Mouse (Mus musculus) CH12.LX (cell line): Measurements from ENCODE around the gene Fuom. TPM values are rescaled to one million over a fixed set of nuclear protein-coding genes. Genes with fewer than 3 reads are reported as not detected.
A peak's percentile ranks its signal among the peaks of the same experiment; 100 is the strongest.

ENCODE experiments used
- DNase-seq: peaks from one replicate; pipeline ENCODE4 v3.0.0-alpha.2; 2013; ENCODE audit errors: extremely low read depth
- H3K27ac ChIP-seq: 2 replicates; pipeline ENCODE4 v1.5.1; 2012; ENCODE audit warnings: low read depth, mild to moderate bottlenecking, control low read depth, moderate library complexity; ENCODE audit not compliant: insufficient read depth
- H3K27me3 ChIP-seq: replicated peaks from 2 replicates; pipeline ENCODE3; 2012; ENCODE audit warnings: inconsistent platforms
- H3K36me3 ChIP-seq, 2 experiments: replicated peaks in 1 of 2; 2 replicates each; pipeline versions ENCODE3 to v1.6.1; 2012; ENCODE audit warnings: inconsistent platforms in 1 of 2, low read length in 1 of 2, mild to moderate bottlenecking in 1 of 2, mixed read lengths in 1 of 2, moderate library complexity in 1 of 2; ENCODE audit not compliant: control insufficient read depth in 1 of 2, insufficient read depth in 1 of 2
- H3K4me1 ChIP-seq, 2 experiments: 2 replicates each; pipeline ENCODE4 v1.6.1; 2012; ENCODE audit warnings: inconsistent platforms in 1 of 2, moderate library complexity in 1 of 2; ENCODE audit not compliant: insufficient read depth in 2 of 2, control insufficient read depth in 1 of 2
- H3K4me2 ChIP-seq: 2 replicates; pipeline ENCODE4 v1.6.1; 2012; ENCODE audit warnings: low read depth, mild to moderate bottlenecking, control low read depth; ENCODE audit not compliant: poor library complexity, insufficient read depth, severe bottlenecking
- H3K4me3 ChIP-seq, 3 experiments: fragments of 150-350 bp in 1 of 3; sonication (generic) in 1 of 3; replicated peaks in 1 of 3; 2 replicates each; pipeline versions ENCODE3 to v1.5.1; 2011 to 2012; ENCODE audit warnings: low read depth in 2 of 3, low read length in 2 of 3, mild to moderate bottlenecking in 2 of 3, moderate library complexity in 2 of 3, control low read depth in 1 of 3, improper control_type of control experiment in 1 of 3, inconsistent platforms in 1 of 3, mixed read lengths in 1 of 3; ENCODE audit not compliant: poor library complexity in 1 of 3
- H3K79me2 ChIP-seq: replicated peaks from 2 replicates; pipeline ENCODE4 v1.6.1; 2012; ENCODE audit warnings: mild to moderate bottlenecking, moderate library complexity; ENCODE audit not compliant: control insufficient read depth, poor library complexity, insufficient read depth, severe bottlenecking; ENCODE audit errors: extremely low read depth
- H3K9ac ChIP-seq: 2 replicates; pipeline ENCODE4 v1.6.1; 2012; ENCODE audit warnings: low read depth, mild to moderate bottlenecking, control low read depth, moderate library complexity; ENCODE audit not compliant: insufficient read depth
- H3K9me3 ChIP-seq: replicated peaks from 2 replicates; pipeline ENCODE3; 2012; ENCODE audit warnings: low read length, inconsistent platforms, mixed read lengths
- BHLHE40 ChIP-seq: IDR thresholded peaks from 2 replicates; pipeline ENCODE4 v1.6.1; 2011; ENCODE audit warnings: mild to moderate bottlenecking, low read depth, low read length, improper control_type of control experiment
- CHD2 ChIP-seq: IDR thresholded peaks from 2 replicates; pipeline ENCODE4 v1.6.1; 2011; ENCODE audit warnings: low read length, improper control_type of control experiment
- CTCF ChIP-seq, 2 experiments: IDR thresholded peaks in 1 of 2; conservative IDR thresholded peaks in 1 of 2; 2 replicates each; pipeline ENCODE4 v1.5.1; 2011 to 2012; ENCODE audit warnings: low read depth in 2 of 2, low read length in 2 of 2, improper control_type of control experiment in 1 of 2, inconsistent platforms in 1 of 2, mild to moderate bottlenecking in 1 of 2, moderate library complexity in 1 of 2
- ELF1 ChIP-seq: IDR thresholded peaks from 2 replicates; pipeline ENCODE4 v1.6.1; 2014; ENCODE audit warnings: low read depth, mild to moderate bottlenecking, inconsistent platforms, low read length, improper control_type of control experiment
- HCFC1 ChIP-seq: IDR thresholded peaks from 2 replicates; pipeline ENCODE4 v1.6.1; 2012; ENCODE audit warnings: low read depth, mild to moderate bottlenecking, inconsistent platforms, low read length, improper control_type of control experiment
- IRF4 ChIP-seq: IDR thresholded peaks from 2 replicates; pipeline ENCODE4 v1.6.1; 2014; ENCODE audit warnings: low read depth, mild to moderate bottlenecking, inconsistent platforms, low read length, improper control_type of control experiment
- JUN ChIP-seq: IDR thresholded peaks from 2 replicates; pipeline ENCODE4 v1.6.1; 2011; ENCODE audit warnings: low read depth, mild to moderate bottlenecking, low read length, improper control_type of control experiment, moderate library complexity; ENCODE audit not compliant: insufficient read depth
- MAFK ChIP-seq: IDR thresholded peaks from 2 replicates; pipeline ENCODE4 v1.6.1; 2011; ENCODE audit warnings: low read length, improper control_type of control experiment; ENCODE audit not compliant: insufficient replicate concordance
- MAX ChIP-seq: IDR thresholded peaks from 2 replicates; pipeline ENCODE4 v1.6.1; 2011; ENCODE audit warnings: low read length, improper control_type of control experiment
- MAZ ChIP-seq: IDR thresholded peaks from 2 replicates; pipeline ENCODE4 v1.6.1; 2012; ENCODE audit warnings: low read depth, mild to moderate bottlenecking, inconsistent platforms, low read length, improper control_type of control experiment, moderate library complexity
- MEF2A ChIP-seq: IDR thresholded peaks from 2 replicates; pipeline ENCODE4 v1.6.1; 2014; ENCODE audit warnings: low read depth, mild to moderate bottlenecking, inconsistent platforms, low read length, improper control_type of control experiment, borderline replicate concordance
- NELFE ChIP-seq: IDR thresholded peaks from 2 replicates; pipeline ENCODE4 v1.6.1; 2011; ENCODE audit warnings: low read depth, low read length, improper control_type of control experiment
- NRF1 ChIP-seq: IDR thresholded peaks from 2 replicates; pipeline ENCODE4 v1.6.1; 2014; ENCODE audit warnings: low read depth, mild to moderate bottlenecking, inconsistent platforms, low read length, improper control_type of control experiment, moderate library complexity
- POLR2A ChIP-seq: IDR thresholded peaks from 2 replicates; pipeline ENCODE4 v1.6.1; 2011; ENCODE audit warnings: low read depth, mild to moderate bottlenecking, improper control_type of control experiment, low read length
- POLR2AphosphoS2 ChIP-seq: IDR thresholded peaks from 2 replicates; pipeline ENCODE4 v1.6.1; 2011; ENCODE audit warnings: low read depth, low read length, improper control_type of control experiment
- SIN3A ChIP-seq: IDR thresholded peaks from 2 replicates; pipeline ENCODE4 v1.6.1; 2012; ENCODE audit warnings: low read length, improper control_type of control experiment, inconsistent platforms
- TBP ChIP-seq: conservative IDR thresholded peaks from 2 replicates; pipeline ENCODE4 v1.6.1; 2011; ENCODE audit warnings: low read depth, low read length, improper control_type of control experiment
- TCF12 ChIP-seq: IDR thresholded peaks from 2 replicates; pipeline ENCODE4 v1.6.1; 2014; ENCODE audit warnings: low read depth, mild to moderate bottlenecking, inconsistent platforms, low read length, improper control_type of control experiment
- USF2 ChIP-seq: conservative IDR thresholded peaks from 2 replicates; pipeline ENCODE4 v1.6.1; 2011; ENCODE audit warnings: low read depth, low read length, improper control_type of control experiment
- ZMIZ1 ChIP-seq: IDR thresholded peaks from 2 replicates; pipeline ENCODE4 v1.6.1; 2012; ENCODE audit warnings: low read depth, mild to moderate bottlenecking, inconsistent platforms, low read length, improper control_type of control experiment
- ZNF384 ChIP-seq: IDR thresholded peaks from 2 replicates; pipeline ENCODE4 v1.6.1; 2012; ENCODE audit warnings: low read depth, low read length, improper control_type of control experiment, inconsistent platforms
- dilution Hi-C: fragments of 300-500 bp; cut with MboI; formaldehyde crosslinking; loops from 2 replicates; pipeline ENCODE4 v1.14.3; 2020; ENCODE audit warnings: low sequenced_read_pairs; ENCODE audit not compliant: extremely low pct_unique_long_range_greater_than_20kb, extremely low pct_ligation_motif_present
- in situ Hi-C: fragments of 300-500 bp; cut with MboI; formaldehyde crosslinking; loops from 3 replicates; pipeline ENCODE4 v1.14.3; 2019; ENCODE audit warnings: low sequenced_read_pairs, low pct_ligation_motif_present, low pct_unique_long_range_greater_than_20kb, mixed read lengths
- polyA plus RNA-seq: library from polyadenylated mRNA; unstranded; fragments of >175 nt; gene quantifications from 2 replicates; pipeline ENCODE4 v1.2.1, GENCODE M21; 2012; ENCODE audit warnings: low read depth; ENCODE audit not compliant: insufficient read length
- total RNA-seq, 2 experiments: library from RNA; depleted of rRNA; stranded (reverse); fragments of 300-350 nt in 1 of 2; fragments of >200 nt in 1 of 2; gene quantifications; 2 replicates each; pipeline ENCODE4 v1.2.3; 2012 to 2014

The Fuom gene
- total and polyA plus RNA-seq, 3 experiments, result 0.86 to 1.8 TPM; not detected in 1

DNA sequence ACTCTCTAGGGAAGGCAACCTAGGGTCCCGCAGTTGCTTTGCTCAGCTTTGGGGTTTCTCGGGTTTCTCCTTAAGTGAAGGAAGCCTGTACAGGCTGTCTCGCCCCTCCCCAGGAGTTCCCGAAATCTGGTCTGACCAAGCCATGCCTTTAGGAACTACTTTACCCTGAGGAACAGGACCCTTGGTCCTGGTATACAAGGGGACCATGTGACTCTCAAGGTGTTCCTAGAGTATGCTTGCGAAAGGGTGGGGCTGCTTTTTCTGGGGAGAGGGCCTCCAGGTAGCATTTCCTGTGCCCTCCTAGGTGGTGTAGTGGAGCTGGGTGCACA, 23.7 kb upstream of the Fuom start:
- H3K36me3 ChIP-seq, result peaks cover 15 to 25% of the 10 kb centered on the region in 2 experiments
- no peak overlapping the region for H3K27ac ChIP-seq
- peak overlapping the region; percentile 47 to 90 (median 84) for H3K4me3 ChIP-seq
- in situ Hi-C loops (no loop called here), dilution Hi-C loops (no loop called here)
- DNase-seq, result no peak
- peak overlapping the region; percentile 89 for H3K9ac ChIP-seq
- H3K4me1 ChIP-seq, result peaks cover 17 to 71% of the 10 kb centered on the region in 2 experiments
- H3K4me2 ChIP-seq, result peak overlapping the region; percentile 86
- no peaks in the 10 kb centered on the region for H3K9me3 ChIP-seq
- TF ChIP-seq POLR2A (no peak), CTCF (conservative IDR thresholded peaks at IDR 0.05 in 1 of 2, IDR thresholded peaks at IDR 0.05 in 1 of 2; ENCODE audit: low read depth in 2 of 2, low read length in 2 of 2) (no peak), NELFE (no peak), TCF12 (no peak), ZNF384 (no peak), IRF4 (no peak), JUN (no peak)
- H3K27me3 ChIP-seq, result no peaks in the 10 kb centered on the region
- H3K79me2 ChIP-seq, result peaks cover 3% of the 10 kb centered on the region

- no peaks in the 10 kb centered on the region for H3K27me3 ChIP-seq
- H3K79me2 ChIP-seq, result peaks cover 3% of the 10 kb centered on the region
- H3K27ac ChIP-seq, result peak overlapping the region; percentile 93
- peak overlapping the region; percentile 47 to 90 (median 84) for H3K4me3 ChIP-seq
- peak overlapping the region; percentile 86 for H3K4me2 ChIP-seq
- in situ Hi-C loops, result no loop called here
- no peak for TF ChIP-seq MAFK
- TF ChIP-seq NELFE, result 0 out of 2 replicates have a peak, but pooled peaks have one; percentile 10
- TF ChIP-seq POLR2A, result peak; percentile 71
- peak; percentile 24; the same call in 1 of the 2 replicates for TF ChIP-seq MAZ
- peak; percentile 57 for TF ChIP-seq ELF1
- peak; percentile 51; the same call in 1 of the 2 replicates for TF ChIP-seq TCF12
- peak; percentile 39; the same call in 1 of the 2 replicates for TF ChIP-seq POLR2AphosphoS2
- TF ChIP-seq NRF1, result peak; percentile 78
- TF ChIP-seq USF2, result no peak
- TF ChIP-seq SIN3A, result peak; percentile 43; the same call in 1 of the 2 replicates
- no peak for TF ChIP-seq CHD2
- peak; percentile 13; the same call in 1 of the 2 replicates for TF ChIP-seq MAX
- TF ChIP-seq IRF4, result no peak; the same call in 1 of the 2 replicates
- peak; percentile 75; the same call in 1 of the 2 replicates for TF ChIP-seq ZMIZ1
- TF ChIP-seq MEF2A, result peak; percentile 18
- peak; percentile 94 for TF ChIP-seq TBP
- no peak for TF ChIP-seq BHLHE40
- peak; percentile 48; the same call in 1 of the 2 replicates for TF ChIP-seq HCFC1
- peaks cover 20 to 75% of the 10 kb centered on the region in 2 experiments for H3K4me1 ChIP-seq
- peak; percentile 96 for DNase-seq
- dilution Hi-C loops, result no loop called here
- peak overlapping the region; percentile 89 for H3K9ac ChIP-seq
- H3K9me3 ChIP-seq, result no peaks in the 10 kb centered on the region
- H3K36me3 ChIP-seq, result peaks cover 13 to 21% of the 10 kb centered on the region in 2 experiments
Observed at GRCm38 (mm10) chr7:140125278-140126021, 23.2 kb upstream of the Fuom start.
